Mouse (Mus musculus) megakaryocyte progenitor cell, adult 5-6 weeks (primary cell): ENCODE measurements around the gene Dmap1. TPM values are rescaled to one million over a fixed set of nuclear protein-coding genes. Genes with fewer than 3 reads are reported as not detected.

ENCODE experiments used
- ATAC-seq: replicated peaks from 2 replicates; pipeline ENCODE4 v1.8.0; 2016; ENCODE audit warnings: mild to moderate bottlenecking, moderate TSS enrichment, inconsistent platforms; ENCODE audit not compliant: poor library complexity
- total RNA-seq, 2 experiments: library from RNA; stranded (forward) in 1 of 2; stranded (reverse) in 1 of 2; fragments of 157-497, 149-512 nt in 1 of 2; fragments of 200-1000 nt in 1 of 2; gene quantifications; 2 replicates each; pipeline versions ENCODE4 v1.2.3 to v1.2.4; 2015 to 2017

Dmap1 gene
- 13.8 and 19.3 TPM in 2 replicates for total RNA-seq (2015)
- 23.7 and 29.1 TPM in 2 replicates for total RNA-seq (2017)

DNA sequence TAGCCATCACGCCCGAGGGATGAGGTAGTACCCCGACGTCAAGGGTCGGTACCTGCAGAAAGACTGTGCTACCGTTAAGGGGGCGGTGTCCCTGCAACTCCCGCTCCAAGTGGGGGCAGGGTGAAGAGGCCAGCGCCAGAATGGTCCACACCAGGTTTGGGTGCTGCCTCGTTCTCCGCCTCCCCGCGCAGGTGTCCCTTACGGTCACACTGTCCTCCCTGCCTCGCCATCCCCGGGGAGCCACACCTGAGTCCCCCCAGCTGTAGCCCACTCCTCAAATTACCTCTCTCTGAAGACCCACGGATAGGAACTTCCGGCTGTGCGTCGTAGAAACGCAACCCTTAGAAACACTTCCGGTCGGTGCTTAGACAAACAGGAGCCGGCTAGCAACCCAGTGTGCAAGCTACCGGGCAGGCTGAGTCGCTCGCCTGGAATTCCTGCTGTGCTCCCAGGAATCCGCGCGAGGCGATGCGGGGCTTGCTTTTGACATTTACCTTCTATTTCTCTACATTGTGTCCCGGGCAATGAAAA is at the start of gene Dmap1:
TSS of gene Dmap1 (minus strand) at position 343 of the 531 bp plus-strand sequence.
- peak; percentile 91 for ATAC-seq

GRCm38 (mm10) chr4:117724112-117724511 is 42.0 kb upstream of the Dmap1 start, which contains the start of gene Gm12845:
Gm12845 (plus strand) TSS chr4:117724412.
- ATAC-seq = no peak

- ATAC-seq = no peak
These were observed 31.4 kb upstream of the Dmap1 start for GRCm38 (mm10) chr4:117713303-117714098.

GRCm38 (mm10) chr4:117712314-117712713 is 30.2 kb upstream of the Dmap1 start:
- no peak for ATAC-seq

DNA sequence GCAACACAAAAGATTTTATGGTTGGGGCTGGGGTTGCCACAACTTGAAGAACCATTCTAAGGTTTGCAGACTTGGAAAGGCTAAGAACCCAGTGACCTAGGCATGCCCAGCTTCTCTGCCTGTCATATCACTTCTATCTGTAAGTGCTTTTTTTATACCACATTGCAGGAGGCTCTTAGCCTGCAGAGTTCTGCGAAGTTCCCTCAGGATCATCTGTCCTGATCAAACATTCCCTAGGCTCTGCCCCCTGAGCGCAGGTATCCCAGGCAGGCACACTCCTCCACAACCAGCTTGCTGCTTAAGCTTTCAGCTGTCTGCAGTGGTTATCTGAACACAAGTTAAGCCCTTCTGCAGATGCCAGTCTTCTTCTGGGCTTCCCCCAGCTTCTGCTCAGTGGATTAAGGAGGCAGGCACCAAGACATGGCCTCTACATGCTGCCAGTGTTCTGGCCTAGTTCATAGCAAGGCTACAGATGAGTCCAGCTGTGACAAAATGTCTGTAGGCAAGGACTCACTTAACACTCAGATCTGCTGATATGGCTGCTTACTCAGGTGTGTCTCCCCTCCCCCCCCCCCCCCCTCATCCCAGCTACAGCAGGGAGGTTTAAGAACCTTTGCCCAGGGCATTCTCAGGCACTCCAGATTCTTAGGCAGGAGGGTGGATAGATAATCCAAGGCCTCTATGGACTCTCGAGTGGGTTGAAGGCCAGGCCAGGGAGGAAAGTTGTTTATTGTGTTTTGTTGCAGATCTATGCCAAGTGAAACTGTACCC is 26.9 kb upstream of the Dmap1 start:
- ATAC-seq = no peak

GRCm38 (mm10) chr4:117705361-117705760 is 23.3 kb upstream of the Dmap1 start:
- ATAC-seq = peak; percentile 80

- ATAC-seq = no peak
These were observed 4.3 kb upstream of the Dmap1 start for GRCm38 (mm10) chr4:117686354-117686753.

DNA sequence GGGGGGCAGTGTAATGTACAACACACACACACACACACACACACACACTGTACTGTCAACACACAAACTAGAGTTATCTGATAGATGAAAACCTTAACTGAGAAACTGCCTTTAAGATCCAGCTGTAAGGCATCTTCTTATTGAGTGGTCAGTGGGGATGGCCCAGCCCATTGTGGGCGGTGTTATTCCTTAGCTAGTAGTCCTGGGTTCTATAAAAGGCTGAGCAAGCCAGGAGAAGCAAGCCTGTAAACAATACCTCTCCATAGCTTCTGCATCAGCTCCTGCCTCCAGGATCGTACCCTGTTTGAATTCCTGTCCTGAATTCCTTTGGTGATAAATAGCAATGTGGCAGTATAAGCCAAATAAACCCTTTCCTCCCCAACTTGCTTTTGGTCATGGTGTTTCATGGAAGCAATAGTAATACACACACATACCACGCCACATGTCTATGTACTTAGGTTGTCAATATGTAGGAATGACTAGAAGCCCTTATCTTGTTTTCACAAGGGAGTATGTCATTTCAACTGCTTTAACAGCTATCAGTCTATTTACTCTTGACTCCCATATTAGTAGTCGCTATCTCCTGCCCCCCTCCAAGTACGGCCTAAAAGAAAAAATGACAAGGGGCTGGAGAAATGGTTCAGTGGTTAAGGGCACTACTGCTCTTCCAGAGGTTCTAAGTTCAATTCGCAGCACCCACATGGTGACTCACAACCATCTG is 1.1 kb upstream of the Dmap1 start:
- ATAC-seq = no peak

DNA sequence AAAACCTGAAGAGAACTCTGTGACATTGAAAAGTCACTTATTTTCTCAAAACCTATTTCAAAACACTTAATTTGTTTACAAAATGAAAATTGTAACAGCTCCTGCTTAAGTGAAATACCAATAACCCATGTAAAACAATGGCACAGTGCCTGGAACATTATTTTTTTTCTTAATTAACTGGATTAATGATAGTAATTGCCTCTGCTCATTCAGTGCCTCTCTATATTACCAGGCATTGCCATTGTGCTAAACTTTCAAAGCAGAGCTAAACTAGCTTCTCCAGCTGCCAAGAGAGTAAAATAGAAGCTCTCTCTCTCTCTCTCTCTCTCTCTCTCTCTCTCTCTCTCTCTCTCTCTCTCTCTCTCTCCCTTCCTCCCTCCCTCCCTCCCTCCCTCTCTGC is 390 bp upstream of the Dmap1 start:
- ATAC-seq = no peak

GRCm38 (mm10) chr4:117680963-117681362 is 1.1 kb downstream of the Dmap1 start:
- peak; percentile 41; the same call in 1 of the 2 replicates for ATAC-seq

GRCm38 (mm10) chr4:117676903-117677302 is 5.2 kb downstream of the Dmap1 start:
- ATAC-seq = peak; percentile 74

DNA sequence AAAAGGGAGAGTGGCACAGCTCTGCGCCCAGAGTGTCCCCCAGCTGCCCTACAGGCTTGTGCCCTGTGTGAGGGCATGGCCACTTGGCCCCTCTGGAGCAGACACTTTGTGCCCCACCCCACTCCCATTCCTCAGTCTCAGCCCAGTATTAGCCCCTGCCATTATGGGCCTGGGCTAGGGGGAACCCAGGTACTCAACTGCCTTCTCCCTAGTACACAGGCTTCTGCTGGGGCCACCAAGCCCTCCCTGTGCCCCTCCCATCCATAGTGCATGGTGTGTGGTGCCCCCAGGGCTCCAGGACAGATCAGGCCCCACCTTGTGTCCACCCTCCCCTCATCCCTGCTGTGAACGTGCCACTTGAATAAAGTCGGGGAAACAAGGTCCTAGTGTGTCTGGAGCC is 8.2 kb downstream of the Dmap1 start:
- ATAC-seq = no peak

GRCm38 (mm10) chr4:117672042-117672441 is 10.0 kb downstream of the Dmap1 start:
- ATAC-seq = no peak

DNA sequence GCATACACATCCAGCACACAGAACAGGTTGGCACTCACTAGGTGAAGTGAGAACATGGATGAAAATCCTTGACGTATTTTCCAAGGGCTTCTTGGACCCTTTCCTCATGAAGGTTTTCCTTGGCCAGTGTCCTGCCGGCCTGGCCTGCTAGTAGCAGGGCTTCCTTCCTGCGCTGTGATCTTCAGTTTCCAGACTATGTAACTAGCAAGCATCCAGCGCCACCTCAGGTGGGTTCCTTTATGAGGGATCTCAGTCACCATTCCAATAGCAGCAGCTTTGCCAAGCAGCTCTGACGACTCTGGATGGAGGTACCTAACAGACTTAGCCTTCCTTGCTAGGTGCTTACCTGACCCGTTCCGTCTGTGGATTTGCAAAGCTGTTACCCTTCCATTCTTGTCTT is 12.2 kb downstream of the Dmap1 start:
- no peak for ATAC-seq

DNA sequence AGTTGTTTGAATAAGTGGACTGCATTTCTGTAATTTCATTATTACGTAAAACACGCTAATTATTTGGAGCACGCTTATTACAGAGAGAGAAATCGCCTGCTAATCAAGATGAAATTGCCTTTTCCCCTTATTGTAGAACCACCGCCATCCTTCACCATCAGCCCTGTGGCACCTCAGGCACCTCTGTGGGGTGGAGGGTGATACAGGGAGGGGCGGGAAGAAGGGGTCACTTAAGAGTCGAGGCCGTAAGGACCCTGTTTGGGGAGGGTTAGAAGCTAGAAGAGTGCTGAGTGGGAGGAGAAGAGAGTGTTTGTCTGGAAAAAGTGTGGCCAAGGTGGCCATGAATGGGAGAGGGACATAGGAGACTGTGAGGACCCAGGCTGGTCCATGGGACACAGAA is 16.0 kb downstream of the Dmap1 start:
- ATAC-seq = no peak

- ATAC-seq = no peak
These were observed 16.5 kb downstream of the Dmap1 start for GRCm38 (mm10) chr4:117665531-117665930.

- no peak for ATAC-seq
These were observed 17.5 kb downstream of the Dmap1 start for GRCm38 (mm10) chr4:117664411-117665137.

DNA sequence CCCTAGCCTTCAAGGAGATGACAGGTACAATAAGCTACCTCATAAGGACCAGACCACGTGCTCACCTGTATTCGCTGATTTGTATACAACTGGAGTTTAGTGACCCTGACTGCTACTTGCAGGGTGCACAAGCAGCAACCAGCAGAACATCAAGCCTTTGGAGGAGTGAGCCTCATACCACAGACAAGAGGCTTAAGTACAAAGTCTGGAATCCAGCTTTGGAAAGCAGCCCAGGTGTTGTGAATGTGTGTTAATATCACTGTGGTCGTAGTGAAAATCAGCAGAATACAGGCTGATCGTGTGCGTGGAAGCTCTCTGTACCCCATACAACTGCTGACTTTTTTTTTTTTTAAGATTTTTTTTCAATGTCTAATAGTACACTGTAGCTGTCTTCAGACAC is 22.1 kb downstream of the Dmap1 start:
- no peak for ATAC-seq

GRCm38 (mm10) chr4:117658582-117659444 is 23.3 kb downstream of the Dmap1 start:
- peak; percentile 91 for ATAC-seq
